Mouse (Mus musculus) stomach, postnatal 0 days (tissue): ENCODE results near the gene Pvr. TPM values are rescaled to one million over a fixed set of nuclear protein-coding genes. Genes with fewer than 3 reads are reported as not detected.

Experiments used
- ATAC-seq: fragments of 200-750 bp; cut with Nextera tagmentation; 2 replicates; pipeline ENCODE4 v1.8.0; 2017; ENCODE audit not compliant: low FRiP score, low TSS enrichment
- DNase-seq: peaks from one replicate; pipeline ENCODE4 v3.0.0-alpha.2; 2016; ENCODE audit warnings: low spot score
- H3K27ac ChIP-seq: fragments of 300-500 bp; sonication (generic); replicated peaks from 2 replicates; pipeline ENCODE4 v1.5.1; 2014; ENCODE audit warnings: mild to moderate bottlenecking, control low read depth
- H3K27me3 ChIP-seq: fragments of 300-500 bp; sonication (generic); 2 replicates; pipeline ENCODE4 v1.6.1; 2014; ENCODE audit warnings: low read length; ENCODE audit not compliant: control insufficient read depth, insufficient read depth
- H3K36me3 ChIP-seq: fragments of 300-500 bp; sonication (generic); 2 replicates; pipeline ENCODE4 v1.6.1; 2014; ENCODE audit warnings: low read length, mixed read lengths; ENCODE audit not compliant: control insufficient read depth, insufficient read depth
- H3K4me1 ChIP-seq: fragments of 300-500 bp; sonication (generic); replicated peaks from 2 replicates; pipeline ENCODE4 v1.6.1; 2014; ENCODE audit warnings: antibody characterized with exemption; ENCODE audit not compliant: control insufficient read depth, insufficient read depth
- H3K4me2 ChIP-seq: fragments of 300-500 bp; sonication (generic); replicated peaks from 2 replicates; pipeline ENCODE4 v1.6.1; 2014; ENCODE audit warnings: low read depth, mild to moderate bottlenecking, control low read depth, moderate library complexity
- H3K4me3 ChIP-seq: fragments of 300-500 bp; sonication (generic); 2 replicates; pipeline ENCODE4 v1.5.1; 2014; ENCODE audit warnings: low read depth, low read length, control low read depth
- H3K9ac ChIP-seq: fragments of 300-500 bp; sonication (generic); 2 replicates; pipeline ENCODE4 v1.6.1; 2014; ENCODE audit warnings: mild to moderate bottlenecking, low read length, control low read depth, mixed read lengths
- H3K9me3 ChIP-seq: fragments of 300-500 bp; sonication (generic); 2 replicates; pipeline ENCODE4 v1.6.1; 2016; ENCODE audit warnings: low read length; ENCODE audit not compliant: control insufficient read depth
- CTCF ChIP-seq: IDR thresholded peaks from 2 replicates; pipeline ENCODE4 v1.5.1; 2016; ENCODE audit warnings: antibody characterized with exemption, low read depth, mild to moderate bottlenecking, moderate library complexity
- EP300 ChIP-seq: optimal IDR thresholded peaks from 2 replicates; pipeline ENCODE3; 2016; ENCODE audit warnings: antibody characterized with exemption
- WGBS: fragments of 180-500 bp; shearing (Covaris S2); extraction: QIAGEN DNeasy Blood & Tissue Kit; methylation state at CpG from one replicate; pipeline ENCODE4 v1.1.7; 2014; 5-methylcytosine and 5-hydroxymethylcytosine counted together
- polyA plus RNA-seq: library from polyadenylated mRNA; unstranded; fragments of >200 nt; fragmentation: Nextera tagmentation; extraction: Ambion mirVana; gene quantifications from 2 replicates; pipeline ENCODE4 v1.2.1, GENCODE M21; 2015

The Pvr gene
- polyA plus RNA-seq, 1 experiment from 2014 or later: 6.2 TPM

DNA sequence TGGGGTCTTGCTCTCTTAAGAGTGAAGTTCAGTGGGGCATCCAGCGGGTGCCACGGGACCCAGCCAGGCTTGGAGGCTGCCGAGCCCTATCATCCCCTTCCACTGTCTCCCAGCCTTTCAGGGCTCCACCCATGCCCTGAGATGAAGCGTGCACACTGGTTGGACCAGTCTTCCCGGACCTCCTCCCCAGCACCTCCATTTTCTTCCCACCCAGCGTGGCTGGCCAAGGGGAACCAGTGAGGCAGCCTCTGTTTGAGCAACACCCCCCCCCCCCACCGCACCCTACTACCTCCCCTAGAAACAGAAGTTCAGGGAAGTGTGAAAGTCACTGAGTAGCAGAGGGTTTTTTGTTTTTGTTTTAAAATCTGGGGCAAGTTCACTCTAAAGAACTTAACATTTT lies 33.1 kb downstream of the Pvr start, which contains the start of gene Ceacam19:
Gene Ceacam19, minus strand, starts transcription at position 117 of the 400 bp plus-strand sequence.
- TF ChIP-seq CTCF (no peak), EP300 (no peak)
- Histone ChIP-seq H3K27me3 (no peaks in the 10 kb centered on the region), H3K4me2 (no peak within 1 kb of the TSS), H3K9ac (no peak within 1 kb of the TSS), H3K4me3 (no peak within 1 kb of the TSS; the same call in 1 of the 2 replicates), H3K27ac (0 out of 2 replicates have a peak within 1 kb of the TSS, but pooled peaks have one; percentile 40), H3K4me1 (no peaks in the 10 kb centered on the region), H3K36me3 (no peaks in the 10 kb centered on the region), H3K9me3 (no peaks in the 10 kb centered on the region)
- ATAC-seq (no peak), DNase-seq (no peak)
- 53% methylated on average over 7 of the region's 7 CpGs for WGBS

DNA sequence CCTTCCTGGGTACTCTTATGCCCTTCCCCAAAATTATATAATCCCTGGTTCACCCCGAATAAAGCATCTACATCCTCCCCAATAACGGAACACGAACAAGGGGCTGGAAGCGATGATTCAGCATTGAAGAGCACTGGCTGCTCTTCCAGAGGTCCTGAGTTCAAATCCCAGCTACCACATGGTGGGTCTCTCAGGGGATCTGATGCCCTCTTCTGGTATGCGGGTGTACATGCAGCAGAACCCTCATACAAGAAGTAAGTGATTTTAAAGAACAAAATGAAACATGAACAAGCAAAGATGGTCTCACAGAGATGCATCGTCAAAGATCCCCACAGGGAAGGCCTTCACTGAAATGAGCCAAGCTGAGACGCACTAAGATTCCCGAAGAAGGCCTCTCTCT lies 40.2 kb downstream of the Pvr start:
- 75% methylated on average over 8 of the region's 8 CpGs for WGBS

GRCm38 (mm10) chr7:19876781-19877425 lies 44.1 kb downstream of the Pvr start:
- ATAC-seq (peak; percentile 80), DNase-seq (peak; percentile 62)
- H3K9ac ChIP-seq: no peak overlapping the region

More for the DNA sequence above, 40.2 kb downstream of the Pvr start:
- ATAC-seq (no peak), DNase-seq (no peak)
- TF ChIP-seq EP300 (no peak), CTCF (peak; percentile 37)
- no peak overlapping the region for H3K27ac ChIP-seq
- no peaks in the 10 kb centered on the region for H3K27me3 ChIP-seq
- no peaks in the 10 kb centered on the region for H3K36me3 ChIP-seq
- H3K9ac ChIP-seq: no peak overlapping the region
- 0 out of 2 replicates have a peak, but pooled peaks cover 2% of the 10 kb centered on the region for H3K4me1 ChIP-seq
- H3K4me2 ChIP-seq: no peak overlapping the region
- no peaks in the 10 kb centered on the region for H3K9me3 ChIP-seq
- H3K4me3 ChIP-seq: no peak overlapping the region

GRCm38 (mm10) chr7:19875948-19876682 lies 44.8 kb downstream of the Pvr start:
- no peak overlapping the region; the same call in 1 of the 2 replicates for H3K4me2 ChIP-seq
- H3K4me3 ChIP-seq: no peak overlapping the region
- ATAC-seq (peak; percentile 54), DNase-seq (no peak)
- H3K27me3 ChIP-seq: no peaks in the 10 kb centered on the region
- TF ChIP-seq EP300: no peak
- peak; percentile 87 for TF ChIP-seq CTCF
- no peak overlapping the region for H3K9ac ChIP-seq
- H3K36me3 ChIP-seq: no peaks in the 10 kb centered on the region
- no peaks in the 10 kb centered on the region for H3K9me3 ChIP-seq
- H3K4me1 ChIP-seq: 0 out of 2 replicates have a peak, but pooled peaks cover 2% of the 10 kb centered on the region
- 42% methylated on average over 13 of the region's 13 CpGs for WGBS
- no peak overlapping the region for H3K27ac ChIP-seq

More at GRCm38 (mm10) chr7:19876781-19877425, 44.1 kb downstream of the Pvr start:
- 28% methylated on average over 14 of the region's 14 CpGs for WGBS
- Histone ChIP-seq H3K27me3 (no peaks in the 10 kb centered on the region), H3K36me3 (no peaks in the 10 kb centered on the region), H3K4me2 (no peak overlapping the region; the same call in 1 of the 2 replicates), H3K4me3 (no peak overlapping the region), H3K4me1 (0 out of 2 replicates have a peak, but pooled peaks cover 2% of the 10 kb centered on the region), H3K27ac (no peak overlapping the region), H3K9me3 (no peaks in the 10 kb centered on the region)
- peak; percentile 11; the same call in 1 of the 2 replicates for TF ChIP-seq CTCF
- no peak for TF ChIP-seq EP300

- H3K4me3 ChIP-seq: no peak overlapping the region
- whole genome bisulfite sequencing: 31% methylated on average over 5 of the region's 5 CpGs
- no peaks in the 10 kb centered on the region for H3K9me3 ChIP-seq
- no peaks in the 10 kb centered on the region for H3K36me3 ChIP-seq
- ATAC-seq: no peak
- TF ChIP-seq EP300 (no peak), CTCF (peak; percentile 74)
- 0 out of 2 replicates have a peak, but pooled peaks cover 2% of the 10 kb centered on the region for H3K4me1 ChIP-seq
- H3K27me3 ChIP-seq: no peaks in the 10 kb centered on the region
- no peak overlapping the region for H3K27ac ChIP-seq
- no peak overlapping the region for H3K4me2 ChIP-seq
- peak; percentile 58 for DNase-seq
- H3K9ac ChIP-seq: no peak overlapping the region
Observed at GRCm38 (mm10) chr7:19871943-19872601, 48.9 kb downstream of the Pvr start.
